Mouse (Mus musculus) sigmoid colon, adult 10 weeks (tissue): ENCODE measurements around the gene Krt81. TPM values are rescaled to one million over a fixed set of nuclear protein-coding genes. Genes with fewer than 3 reads are reported as not detected.

Experiments used
- polyA plus RNA-seq: library from polyadenylated mRNA; stranded (reverse); fragments of 350-450 nt; fragmentation: Illumina TruSeq; extraction: RNeasy Lipid Tissue Mini Kit (QIAGEN cat#74804); gene quantifications from one replicate; pipeline ENCODE4 v1.2.3, GENCODE M21; 2014; ENCODE audit warnings: low read depth, low replicate concordance

Krt81 gene
- polyA plus RNA-seq = not detected

DNA sequence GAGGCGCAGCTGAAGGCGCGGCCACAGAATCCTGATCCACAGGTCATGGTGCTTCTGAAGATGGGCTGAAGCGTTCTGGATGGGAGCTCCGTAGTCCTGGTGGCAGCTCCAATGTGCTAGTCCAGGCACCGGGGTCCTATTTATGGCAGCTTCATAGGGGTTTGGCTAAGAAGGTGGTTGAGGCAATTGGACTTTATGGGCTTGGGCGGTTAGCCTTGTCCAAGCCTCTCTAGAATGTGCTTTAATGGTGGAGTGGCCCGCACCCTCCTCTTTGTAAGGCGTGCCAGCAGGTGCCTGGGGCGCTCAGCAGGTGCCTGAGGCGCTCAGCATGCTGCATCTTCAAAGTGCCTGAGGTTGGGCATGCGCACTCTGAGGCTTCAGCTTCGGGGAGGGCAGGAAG is at the start of gene Krt81:
Gene Krt81, minus strand, starts transcription at position 101 of the 400 bp plus-strand sequence.

GRCm38 (mm10) chr15:101491431-101491830 is 27.9 kb upstream of the Krt81 start, which contains the start of gene Krt83:
Krt83 (minus strand) TSS chr15:101491512.

DNA sequence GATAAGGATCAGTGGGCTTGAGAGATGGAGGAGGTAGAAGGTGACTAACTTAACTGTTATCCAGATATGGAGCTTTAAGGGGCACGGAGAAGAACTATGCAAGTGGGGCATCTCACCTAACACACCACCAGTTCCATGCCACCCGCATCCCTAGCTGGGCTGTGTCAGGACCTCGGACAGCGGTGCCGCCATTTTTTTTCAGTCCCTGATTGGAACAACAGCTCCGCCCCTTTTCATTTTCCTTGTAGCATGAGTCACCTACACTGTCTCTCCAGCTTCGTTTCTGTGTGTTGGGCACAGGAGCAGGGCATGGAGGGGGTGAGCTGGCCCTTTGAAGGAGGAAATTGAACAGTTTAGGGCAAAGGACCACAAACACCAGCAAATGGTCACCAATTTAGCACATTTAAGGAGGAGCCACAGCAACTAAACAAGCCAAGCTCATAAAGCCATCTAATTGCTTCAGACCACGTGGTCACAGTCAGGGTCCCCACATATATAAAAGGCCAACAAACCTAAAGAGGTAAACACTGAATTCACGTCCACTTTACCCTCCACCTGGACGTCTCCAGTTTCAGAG is 9.5 kb upstream of the Krt81 start, which contains the start of gene Krt86:
Gene Krt86, plus strand, starts transcription at position 527 of the 577 bp plus-strand sequence.

GRCm38 (mm10) chr15:101447444-101447843 is 16.1 kb downstream of the Krt81 start, which contains the start of gene Krt88:
Krt88 (plus strand) TSS chr15:101447744.

DNA sequence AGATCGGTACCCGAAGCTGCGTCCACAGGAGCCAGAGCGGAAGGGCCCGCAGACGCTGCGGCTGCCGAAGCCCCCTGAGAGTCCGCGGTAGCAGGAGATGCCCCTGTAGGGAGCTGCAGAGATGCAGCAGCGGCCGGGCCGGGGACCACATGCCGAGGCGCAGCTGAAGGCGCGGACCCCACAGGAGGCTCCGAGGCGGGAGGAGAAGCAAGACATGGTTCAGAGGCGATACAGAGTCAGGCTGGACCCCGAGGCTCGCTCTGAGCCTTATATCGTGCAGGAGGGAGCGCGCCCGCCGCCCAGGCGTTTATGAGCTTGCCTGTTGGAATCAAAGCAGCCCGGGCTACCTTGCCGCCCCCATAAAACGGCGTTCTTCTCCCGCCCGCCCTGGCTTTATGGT is 25.0 kb downstream of the Krt81 start, which contains the start of gene Krt87:
Gene Krt87, minus strand, starts transcription at position 250 of the 400 bp plus-strand sequence.

GRCm38 (mm10) chr15:101410775-101411174 is 52.8 kb downstream of the Krt81 start, which contains the start of gene Krt7:
Krt7 (plus strand) TSS chr15:101411043.

Other genes with a start within 250 kb of the Krt81 start
- not detected for gene Grasp, start 239.6 kb downstream of the Krt81 start, polyA plus RNA-seq
- 5.3 TPM for gene Nr4a1, start 209.5 kb downstream of the Krt81 start, polyA plus RNA-seq
- gene Atg101, start 179.5 kb downstream of the Krt81 start, polyA plus RNA-seq = not detected
- gene 6030408B16Rik, start 170.5 kb downstream of the Krt81 start, polyA plus RNA-seq = not detected
- gene Krt80, start 93.6 kb downstream of the Krt81 start, polyA plus RNA-seq = not detected
- gene Krt7, start 52.7 kb downstream of the Krt81 start, polyA plus RNA-seq = 5.0 TPM
- 0.50 TPM for gene Krt87, start 24.9 kb downstream of the Krt81 start, polyA plus RNA-seq
- not detected for gene Krt88, start 16.0 kb downstream of the Krt81 start, polyA plus RNA-seq
- not detected for gene Krt86, start 9.7 kb upstream of the Krt81 start, polyA plus RNA-seq
- not detected for gene Krt83, start 27.8 kb upstream of the Krt81 start, polyA plus RNA-seq
- not detected for gene Gm49425, start 53.5 kb upstream of the Krt81 start, polyA plus RNA-seq
- not detected for gene Krt84, start 69.1 kb upstream of the Krt81 start, polyA plus RNA-seq
- not detected for gene Krt82, start 86.9 kb upstream of the Krt81 start, polyA plus RNA-seq
- gene Krt90, start 99.2 kb upstream of the Krt81 start, polyA plus RNA-seq = not detected
- gene Krt75, start 110.2 kb upstream of the Krt81 start, polyA plus RNA-seq = not detected
- gene Gm5414, start 164.4 kb upstream of the Krt81 start, polyA plus RNA-seq = not detected
- not detected for gene Gm5478, start 183.6 kb upstream of the Krt81 start, polyA plus RNA-seq
- not detected for gene Krt6b, start 216.5 kb upstream of the Krt81 start, polyA plus RNA-seq
- not detected for gene Krt6a, start 230.6 kb upstream of the Krt81 start, polyA plus RNA-seq
- gene Krt5, start 249.1 kb upstream of the Krt81 start, polyA plus RNA-seq = not detected